Mouse (Mus musculus): ENCODE measurements at regions not wholly inside any gene's neighbourhood (a gene's known extent, or its start where the extent isn't known, plus 50 kb on each side); places are given as distances from the start of the nearest gene placed in this dataset.
"Not testable (repeated sequence)": the region's sequence is repeated elsewhere in the genome, so short reads cannot be mapped to it uniquely, and the experiment has no call there.

DNA sequence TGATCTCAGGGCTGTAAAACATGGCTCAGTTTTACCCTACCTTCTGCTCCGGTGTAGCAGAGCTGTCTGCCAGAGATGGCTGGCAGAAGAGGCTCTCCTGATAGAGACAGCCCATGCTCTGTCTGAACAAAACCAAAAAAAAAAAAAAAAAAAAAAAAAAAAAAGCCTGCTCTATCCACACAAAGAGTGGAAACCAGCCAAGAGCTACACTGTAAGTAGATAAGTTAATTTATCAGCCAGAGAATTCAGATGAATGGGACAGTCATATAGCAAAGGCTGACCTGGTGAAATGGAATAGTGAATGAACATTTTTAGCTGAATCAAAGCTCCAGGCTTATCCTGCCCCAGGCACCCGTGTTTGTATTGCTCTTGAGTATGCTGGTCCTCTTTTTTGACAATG, 248.2 kb upstream of the Gm10131 start:
- intact Hi-C loops (cut with DNase I): no loop called here
- DNase-seq: no peak

DNA sequence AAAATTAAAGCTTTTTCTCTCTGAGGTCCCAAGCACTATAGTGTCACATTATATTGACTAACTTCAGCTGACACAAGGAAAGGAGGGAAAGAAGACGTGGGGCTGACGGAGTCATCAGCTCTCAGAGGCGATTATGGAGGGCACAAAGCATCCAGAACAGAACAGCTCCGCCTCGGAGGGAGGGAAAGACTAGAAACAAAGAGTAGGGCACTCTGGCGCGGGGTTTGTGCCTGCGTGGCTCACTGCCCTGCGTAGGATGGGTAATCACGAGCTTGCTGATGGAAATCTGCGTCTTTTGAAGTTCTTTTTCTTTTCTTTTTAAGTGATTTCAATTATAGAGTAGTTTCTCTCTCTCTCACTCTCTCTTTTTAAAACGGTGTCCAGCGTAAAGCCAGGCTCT, 243.5 kb upstream of the Gm10131 start:
- no peak for DNase-seq
- intact Hi-C loops (cut with DNase I): no loop called here

DNA sequence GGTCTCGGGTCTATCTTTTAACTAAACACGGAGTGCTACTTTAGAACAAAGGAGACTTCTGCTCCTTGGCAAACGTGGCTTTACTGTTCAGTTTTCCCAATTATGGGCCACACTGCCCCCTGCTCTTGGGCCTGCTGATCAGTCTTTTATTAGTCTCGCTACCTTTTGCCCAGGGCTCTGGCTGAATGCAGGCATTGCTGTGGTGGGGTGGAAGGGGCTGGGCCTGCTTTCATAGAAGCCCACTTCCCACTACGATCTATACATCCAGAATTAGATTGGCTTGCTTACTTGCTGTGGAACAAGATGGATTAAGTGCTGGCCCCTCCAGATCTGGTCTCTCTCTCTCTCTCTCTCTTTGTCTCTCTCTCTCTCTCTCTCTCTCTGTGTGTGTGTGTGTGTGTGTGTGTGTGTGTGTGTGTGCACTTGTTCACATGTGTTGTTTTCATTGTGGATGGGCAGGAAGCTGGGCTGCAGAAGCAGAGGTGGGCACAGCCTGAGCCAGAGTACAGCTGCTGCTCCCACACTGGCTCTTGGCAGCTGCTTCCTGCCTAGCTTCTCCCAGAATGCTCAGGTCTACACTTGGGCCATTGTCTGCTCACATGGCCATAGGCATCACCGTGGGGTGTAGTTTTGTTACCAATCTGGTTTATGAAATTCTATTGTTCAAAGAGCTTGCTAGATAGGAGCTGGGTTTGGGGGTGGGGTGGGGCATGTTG, 241.8 kb upstream of the Gm10131 start:
- no peak for DNase-seq

DNA sequence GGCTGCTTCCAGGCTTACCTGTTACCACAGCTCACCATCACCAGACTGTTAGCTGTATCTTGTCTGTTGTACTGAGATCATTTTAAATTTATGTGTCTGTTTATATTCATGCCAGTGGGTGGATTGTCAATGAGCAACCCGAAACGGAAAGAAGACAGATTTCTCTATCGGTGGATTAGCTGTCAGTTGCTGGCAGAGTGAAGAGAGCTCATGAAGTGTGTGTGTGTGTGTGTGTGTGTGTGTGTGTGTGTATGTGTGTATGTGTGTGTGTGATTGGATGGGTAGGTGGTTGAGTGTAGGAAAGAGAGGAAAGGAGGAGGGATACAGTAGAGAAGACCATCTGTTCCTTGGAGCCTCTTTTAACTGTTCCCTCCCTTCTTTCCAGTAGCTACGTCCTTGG, 223.3 kb upstream of the Gm10131 start:
- intact Hi-C loops (cut with DNase I): no loop called here
- DNase-seq: no peak

More for the DNA sequence above, 241.8 kb upstream of the Gm10131 start:
- intact Hi-C loops (cut with DNase I): no loop called here

DNA sequence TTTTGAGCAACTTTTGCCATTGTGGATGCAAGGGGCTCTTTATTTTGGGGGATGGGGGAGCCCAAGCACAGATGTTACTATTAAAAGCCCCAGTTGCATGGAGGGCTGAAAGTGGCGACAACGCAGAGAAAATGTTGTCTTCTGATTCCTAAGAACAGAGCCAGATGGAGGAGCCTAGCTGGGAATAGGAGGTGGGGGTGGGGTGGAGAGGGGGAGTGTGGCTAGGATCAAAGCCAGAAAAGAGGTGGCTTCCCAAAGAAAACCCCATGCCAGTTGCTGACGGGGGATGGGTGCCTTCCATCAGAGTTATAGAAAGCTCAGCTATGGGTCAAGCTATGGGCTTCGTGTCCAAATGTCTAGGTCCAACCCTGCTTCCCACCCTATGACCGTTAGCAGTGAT, 220.1 kb upstream of the Gm10131 start:
- intact Hi-C loops (cut with DNase I): no loop called here
- DNase-seq: no peak

DNA sequence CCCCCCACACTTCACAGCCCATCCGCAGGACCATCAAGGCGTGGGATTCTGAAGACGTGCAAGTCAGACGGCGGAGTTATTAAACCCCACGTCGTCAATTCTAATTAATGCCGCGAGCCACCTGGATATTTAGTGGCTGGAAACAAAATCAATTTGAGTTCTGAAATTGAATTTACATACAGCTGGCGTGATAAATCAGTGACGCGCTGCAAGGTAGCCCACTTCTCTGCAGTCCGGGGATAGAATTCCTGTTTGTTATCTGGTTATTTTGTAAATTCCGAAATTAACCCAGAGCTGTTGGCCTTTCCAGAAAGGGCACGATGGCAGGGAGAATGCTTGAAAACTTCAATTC, 215.1 kb upstream of the Gm10131 start:
- no peak for DNase-seq
- intact Hi-C loops (cut with DNase I): no loop called here

DNA sequence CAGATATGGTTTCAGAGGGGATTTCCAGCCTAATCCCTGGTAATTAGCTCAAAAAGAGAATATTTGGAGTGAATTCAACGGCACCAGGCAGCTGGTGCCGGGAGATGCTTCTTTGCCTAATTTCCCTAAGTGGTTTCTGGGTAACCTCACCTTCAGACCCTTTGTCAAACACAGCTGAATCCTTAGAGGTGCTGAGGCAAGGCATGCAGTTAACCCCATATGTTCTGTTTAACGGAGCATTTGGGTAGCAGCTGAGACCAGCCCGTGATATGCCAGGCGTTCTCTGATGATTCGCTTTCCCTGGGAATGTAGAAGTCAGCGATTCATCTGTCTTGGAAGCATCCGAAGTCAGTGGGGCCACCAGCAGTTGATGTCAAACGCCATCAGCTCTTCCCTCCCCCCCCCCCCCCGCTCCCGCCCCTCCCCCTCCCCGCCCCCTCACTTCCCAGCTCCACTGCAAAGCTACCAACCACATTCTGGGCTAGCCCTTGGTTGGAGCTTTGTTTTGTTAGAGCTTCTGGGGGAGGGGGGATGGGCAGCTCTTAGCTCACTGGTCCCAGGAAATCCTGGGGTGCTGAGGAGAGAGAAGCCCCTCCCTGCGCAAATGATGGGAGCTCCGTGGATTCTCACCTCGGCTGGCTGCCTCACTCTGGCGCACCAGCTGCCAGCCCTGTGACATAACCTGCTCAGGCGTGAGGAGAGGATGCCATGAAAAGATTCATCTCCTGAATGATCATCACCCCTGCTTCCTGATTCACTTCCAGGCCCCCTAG, 214.5 kb upstream of the Gm10131 start:
- no peak for DNase-seq
- intact Hi-C loops (cut with DNase I): no loop called here

DNA sequence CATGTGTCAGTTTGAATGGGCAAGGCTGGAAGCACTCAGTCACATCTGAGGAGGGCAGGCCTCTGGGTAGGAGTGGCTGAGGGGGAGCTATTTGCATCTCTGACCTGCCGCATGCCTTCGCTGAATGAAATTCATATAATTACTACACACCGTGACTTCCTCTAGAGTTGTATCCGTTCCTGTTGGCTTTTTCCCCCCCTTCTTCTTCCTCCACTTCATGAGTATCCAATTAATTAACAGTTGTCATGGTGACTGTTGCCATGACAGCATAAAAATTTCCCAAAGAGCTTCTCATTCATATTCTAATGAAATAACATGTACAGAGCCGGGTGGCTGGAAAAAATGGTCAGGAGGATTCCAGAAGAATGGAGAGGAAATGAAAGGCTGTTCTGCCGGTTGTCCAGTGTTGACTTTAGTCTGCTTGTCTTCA, 208.6 kb upstream of the Gm10131 start:
- no peak for DNase-seq
- intact Hi-C loops (cut with DNase I): no loop called here

DNA sequence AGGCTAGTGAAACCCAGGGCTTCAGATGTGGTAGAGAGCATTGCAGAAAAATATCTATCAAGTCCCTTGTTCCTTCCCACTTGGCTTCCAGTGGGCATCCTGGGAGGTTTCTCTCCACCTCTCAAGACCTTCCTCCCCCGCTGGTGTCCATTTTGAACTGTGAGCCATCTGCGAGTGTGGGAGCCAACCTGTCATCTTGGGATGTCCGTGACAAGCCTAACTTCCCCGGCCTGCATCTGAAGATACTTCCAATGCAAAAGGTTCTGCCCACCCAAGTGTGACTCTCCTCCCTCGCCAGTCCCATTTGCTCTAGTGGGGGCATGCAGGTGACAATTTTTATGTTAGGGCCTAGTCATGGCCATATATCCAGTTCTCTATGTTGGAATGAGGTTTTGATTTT, 208.2 kb upstream of the Gm10131 start:
- DNase-seq: no peak
- intact Hi-C loops (cut with DNase I): no loop called here

DNA sequence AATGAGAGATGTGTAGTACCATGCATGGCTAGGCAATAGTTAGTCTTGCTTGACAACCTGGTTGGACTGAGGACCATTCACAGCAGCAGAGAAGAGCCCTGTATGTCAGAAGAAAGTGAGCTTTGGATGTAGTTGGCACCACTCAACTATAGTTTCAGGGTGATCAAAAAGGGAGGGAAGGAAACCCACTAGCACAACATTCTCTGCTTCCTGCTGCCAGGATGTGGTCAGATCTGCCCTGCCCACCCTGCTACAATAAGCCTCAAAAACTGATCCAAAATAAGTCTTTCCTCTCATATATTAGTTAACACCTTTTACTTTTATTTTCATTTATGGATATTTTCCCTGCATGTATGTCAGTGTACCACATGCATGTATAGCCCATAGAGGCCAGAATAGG, 203.7 kb upstream of the Gm10131 start:
- DNase-seq: no peak
- intact Hi-C loops (cut with DNase I): no loop called here

DNA sequence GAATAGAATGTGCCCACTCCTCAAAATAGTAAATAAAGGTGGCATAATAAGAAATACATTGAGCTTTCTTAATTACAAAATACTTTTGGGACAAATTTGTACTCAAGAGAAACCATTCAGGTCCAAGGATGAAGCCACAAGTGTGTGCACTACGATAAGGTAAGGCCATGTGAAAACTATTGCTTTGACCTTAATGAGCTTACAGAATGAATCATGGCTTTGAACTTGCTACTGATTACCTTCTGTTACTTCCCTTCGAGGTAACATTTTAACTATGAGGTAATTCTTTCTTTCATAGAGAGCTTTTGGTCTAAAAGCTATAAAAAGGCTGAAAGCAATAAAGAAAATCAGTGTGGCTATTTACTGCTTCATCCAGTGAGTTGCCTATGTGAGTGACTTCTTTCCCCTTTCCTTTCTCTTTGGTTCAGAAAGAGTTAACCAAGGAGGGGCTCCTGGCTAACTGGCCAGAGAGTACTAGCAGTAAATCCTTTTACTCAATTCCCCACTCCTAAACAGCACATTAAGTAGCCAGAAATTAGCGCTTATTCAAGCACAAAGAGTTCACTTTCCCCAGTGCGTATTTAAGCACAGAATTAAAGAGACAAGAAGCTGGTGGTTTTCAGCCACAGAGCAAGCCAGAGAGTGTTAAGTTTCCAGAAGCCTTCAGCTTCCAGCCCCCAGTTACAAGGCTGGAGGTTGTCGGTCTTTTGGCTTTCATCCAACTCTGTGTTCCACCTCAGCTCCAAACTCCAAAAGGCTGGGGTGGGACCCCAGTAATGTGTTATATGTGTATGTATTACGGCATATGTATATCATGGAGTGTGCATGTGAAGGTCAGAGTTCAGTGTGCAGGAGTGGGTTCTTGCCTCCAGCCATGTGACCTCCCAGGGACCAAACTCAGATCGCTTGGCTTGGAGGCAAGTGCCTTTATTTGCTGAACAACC, 194.3 kb upstream of the Gm10131 start:
- no peak for DNase-seq
- intact Hi-C loops (cut with DNase I): no loop called here

DNA sequence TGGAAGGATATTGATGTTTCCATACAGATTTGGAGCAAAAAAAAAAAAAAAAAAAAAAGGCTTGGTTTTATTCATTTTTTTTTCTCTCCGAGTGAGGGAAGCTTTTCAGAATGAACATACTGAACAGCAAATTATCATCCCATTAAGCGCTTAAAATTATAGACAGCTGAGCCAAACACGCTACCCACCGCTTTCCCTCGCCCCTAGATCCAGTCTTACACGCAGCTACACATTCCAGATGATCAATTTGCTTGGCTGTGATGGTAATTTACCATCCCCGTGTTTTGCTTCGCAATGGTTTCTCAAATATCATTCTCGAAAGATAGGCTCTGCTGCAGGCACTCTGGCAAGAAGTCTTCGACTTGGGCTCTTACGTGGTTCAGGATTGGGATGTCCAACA, 192.3 kb upstream of the Gm10131 start:
- intact Hi-C loops (cut with DNase I): no loop called here
- no peak for DNase-seq

DNA sequence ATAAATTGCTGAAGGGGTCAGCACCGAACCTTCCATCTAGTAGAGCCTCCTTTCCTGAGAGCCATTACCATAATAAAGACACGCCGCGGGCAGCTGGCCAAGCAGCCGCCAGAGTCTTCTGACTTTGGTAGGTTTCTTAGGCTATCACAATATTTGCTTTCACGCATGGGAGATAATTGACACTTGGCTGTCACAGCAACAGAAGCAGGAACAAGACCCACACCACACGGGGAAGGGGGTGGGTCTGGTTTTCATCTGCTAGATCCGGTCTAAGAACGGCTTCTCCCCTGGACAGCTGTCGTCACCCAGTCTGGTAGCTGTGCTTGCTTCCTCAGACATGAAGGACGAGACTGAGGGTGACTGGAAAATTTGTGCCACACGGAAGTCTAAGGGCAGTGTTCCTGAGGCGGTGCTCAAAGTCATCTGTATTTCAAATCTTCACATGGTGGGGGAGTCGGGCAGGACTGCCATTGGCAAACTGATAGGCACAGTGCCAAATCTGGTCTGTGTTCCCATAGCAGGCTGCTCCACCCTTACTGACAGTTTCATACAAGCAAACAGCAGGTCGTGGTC, 188.9 kb upstream of the Gm10131 start:
- intact Hi-C loops (cut with DNase I): no loop called here
- no peak for DNase-seq

DNA sequence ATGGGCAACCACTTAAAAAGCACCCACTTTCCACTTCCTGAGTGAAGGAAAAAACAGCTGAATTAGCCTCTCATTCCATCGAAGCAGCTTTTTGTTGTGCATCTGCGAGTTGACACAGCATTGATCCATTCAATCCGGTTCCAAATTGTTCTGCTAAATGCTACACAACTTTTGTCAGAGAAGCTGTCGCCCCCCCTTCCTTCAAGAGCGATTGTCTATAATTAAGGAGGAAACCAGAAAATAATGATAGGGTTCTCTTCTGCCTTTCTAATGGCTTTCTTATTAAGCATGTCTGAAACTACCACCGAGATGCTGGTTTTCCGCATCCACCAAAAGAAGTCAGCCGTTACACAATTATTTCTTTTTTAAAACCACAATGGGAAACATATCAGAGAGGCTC, 183.2 kb upstream of the Gm10131 start:
- DNase-seq: no peak
- intact Hi-C loops (cut with DNase I): no loop called here

DNA sequence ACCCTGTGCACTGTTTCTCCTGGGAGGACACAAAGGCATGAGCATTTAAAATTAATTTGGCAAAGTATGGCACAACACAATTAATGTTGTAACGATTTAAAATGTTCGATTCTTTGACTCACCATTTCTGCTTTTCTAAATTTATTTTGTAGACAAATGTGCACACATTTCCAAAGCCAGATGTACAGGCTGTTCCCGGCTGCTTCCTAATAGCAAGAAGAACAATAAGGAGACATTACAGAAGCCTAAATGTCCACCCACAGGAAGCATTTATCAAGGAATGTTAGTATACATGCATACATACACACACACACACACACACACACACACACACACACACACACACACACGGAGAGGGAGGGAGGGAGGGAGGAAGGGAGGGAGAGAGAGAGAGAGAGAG, 179.1 kb upstream of the Gm10131 start:
- no peak for DNase-seq
- intact Hi-C loops (cut with DNase I): no loop called here

DNA sequence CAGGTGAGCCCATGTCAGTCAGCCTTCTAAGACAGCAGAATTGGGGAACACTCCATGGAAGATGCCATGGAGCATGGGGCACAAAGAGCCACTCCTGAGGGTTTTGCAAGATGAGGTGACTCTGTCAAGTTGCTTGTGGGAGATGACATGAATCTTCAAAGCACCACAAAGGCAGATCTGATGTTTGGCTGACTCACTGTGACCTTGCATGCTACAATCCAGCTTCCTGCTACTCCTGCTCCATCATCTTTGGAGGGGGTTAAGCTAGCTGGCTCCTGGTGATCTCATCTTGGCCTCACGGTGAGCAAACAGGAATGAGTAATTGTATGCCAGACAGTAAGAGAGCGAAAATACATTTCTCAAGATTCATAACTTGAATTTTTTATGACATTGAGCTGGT, 176.3 kb upstream of the Gm10131 start:
- intact Hi-C loops (cut with DNase I): no loop called here

DNA sequence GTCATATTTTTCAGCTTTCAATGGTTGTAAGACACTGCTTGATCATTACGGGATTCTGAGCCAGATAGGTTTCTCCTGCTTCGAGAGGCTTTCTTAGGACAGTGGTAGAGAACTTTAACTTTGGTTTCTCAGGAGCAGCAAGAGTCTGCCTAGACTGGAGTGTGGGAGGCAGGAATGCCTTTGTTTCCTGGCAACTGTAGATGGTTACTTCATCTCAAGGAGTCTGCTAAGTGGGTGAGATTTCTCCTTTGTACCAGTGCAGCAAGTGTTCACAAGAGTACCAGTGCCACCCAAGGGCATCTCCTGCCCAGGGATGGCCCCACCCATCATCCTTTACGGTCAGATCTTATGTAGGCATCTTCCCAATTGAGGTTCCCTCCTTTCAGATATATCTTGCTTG, 173.0 kb upstream of the Gm10131 start:
- no peak for DNase-seq
- intact Hi-C loops (cut with DNase I): no loop called here

More for the DNA sequence above, 176.3 kb upstream of the Gm10131 start:
- DNase-seq: no peak

DNA sequence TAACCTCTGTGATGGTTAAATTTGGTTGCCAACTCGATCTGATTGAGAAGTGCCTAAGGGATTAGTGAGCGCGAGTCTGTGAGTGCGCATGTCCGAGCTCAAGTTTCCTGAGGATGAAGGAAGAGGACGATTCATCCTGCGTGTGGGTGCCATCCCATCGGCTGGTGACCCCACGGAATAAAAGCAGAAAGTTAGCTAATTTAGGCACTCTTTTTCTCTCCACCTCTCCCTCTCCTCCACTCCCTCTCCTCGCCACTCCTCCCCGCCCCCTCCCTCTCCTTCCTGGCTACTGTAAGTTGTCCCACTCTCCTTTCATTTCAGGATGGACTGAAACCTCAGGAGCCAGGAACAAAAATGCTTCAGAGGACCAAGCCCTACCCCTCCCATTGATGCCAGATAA, 168.9 kb upstream of the Gm10131 start:
- intact Hi-C loops (cut with DNase I): no loop called here

DNA sequence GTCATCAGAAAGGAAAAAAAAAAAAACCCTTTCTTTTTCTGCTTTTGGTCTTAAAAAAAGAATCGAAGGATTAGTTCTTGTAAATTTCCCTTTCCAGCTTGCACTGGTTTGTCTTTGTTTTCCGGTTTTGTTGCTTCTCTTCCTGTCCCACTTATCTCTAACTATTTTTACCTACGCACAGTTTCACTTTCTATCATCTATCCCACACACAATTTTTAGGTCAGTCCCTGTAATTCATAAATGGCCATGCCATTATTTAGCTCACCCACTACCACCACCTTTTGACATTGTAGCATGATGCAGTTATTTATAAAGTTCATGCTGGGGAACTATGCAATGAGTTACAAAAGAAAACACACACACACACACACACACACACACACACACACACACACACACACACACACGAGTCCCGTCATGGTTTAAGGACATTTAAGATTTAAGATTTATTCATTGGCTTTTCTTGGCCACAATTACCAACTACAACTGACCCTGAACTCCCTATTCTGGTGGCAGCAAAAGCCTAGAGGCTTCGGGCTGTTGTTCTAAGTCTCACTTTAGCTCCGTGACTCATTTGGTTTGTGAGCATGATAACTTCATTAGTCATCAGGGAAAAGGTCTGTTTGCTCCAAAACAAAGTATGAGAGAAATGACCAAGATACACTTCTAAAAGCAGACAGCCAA, 164.6 kb upstream of the Gm10131 start:
- no peak for DNase-seq
- intact Hi-C loops (cut with DNase I): no loop called here

More for the DNA sequence above, 168.9 kb upstream of the Gm10131 start:
- DNase-seq: no peak

DNA sequence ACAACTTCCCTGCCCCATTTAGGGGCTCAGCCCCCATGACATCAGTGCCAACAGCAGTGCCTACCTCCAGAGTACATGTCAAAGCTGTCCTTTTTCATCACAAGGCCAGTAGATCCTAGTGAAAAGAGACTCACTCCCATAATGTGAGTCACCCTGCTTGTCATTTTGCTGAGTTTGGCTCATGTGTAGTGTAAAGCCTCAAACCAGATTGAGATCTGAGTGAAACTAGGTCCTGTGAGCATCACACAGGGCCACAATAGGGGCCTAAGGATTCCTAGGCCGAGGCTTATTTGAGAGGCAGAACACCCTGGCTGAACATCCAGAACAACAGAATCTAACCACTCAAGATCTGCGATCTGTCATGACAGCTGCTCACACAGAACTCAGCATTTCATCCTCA, 163.3 kb upstream of the Gm10131 start:
- DNase-seq; intact Hi-C loops (cut with DNase I): not testable (repeated sequence)

Measured in heart, postnatal 14 days (tissue).